Mouse (Mus musculus) left cerebral cortex, adult 18-20 months (tissue): ENCODE data around the gene Otx1. TPM values are rescaled to one million over a fixed set of nuclear protein-coding genes. Genes with fewer than 3 reads are reported as not detected.

Experiments
- DNase-seq, 2 experiments: peaks; one replicate each; pipeline ENCODE4 v3.0.0; 2021 to 2022; ENCODE audit warnings: low spot score in 2 of 2, mixed read lengths in 1 of 2
- long read RNA-seq, 2 experiments: library from polyadenylated mRNA; stranded (forward); transcript quantifications; one replicate each; pipeline ENCODE4 v2.0.0; 2021
- total RNA-seq, 2 experiments: library from RNA; stranded (reverse); gene quantifications; 2 replicates each; pipeline ENCODE4 v1.2.3; 2021

The Otx1 gene
- 1 to 10 TPM; 5.0 to 5.3 TPM for total RNA-seq
- long read RNA-seq, experiment 1, partial matches to known transcripts: 0 of 4 reads
- long read RNA-seq, experiment 1, other reads (novel, unspliced or antisense): 3 of 4 reads
- long read RNA-seq, experiment 2, partial matches to known transcripts: 0 of 1 reads
- long read RNA-seq, experiment 2, other reads (novel, unspliced or antisense): 0 of 1 reads

DNA sequence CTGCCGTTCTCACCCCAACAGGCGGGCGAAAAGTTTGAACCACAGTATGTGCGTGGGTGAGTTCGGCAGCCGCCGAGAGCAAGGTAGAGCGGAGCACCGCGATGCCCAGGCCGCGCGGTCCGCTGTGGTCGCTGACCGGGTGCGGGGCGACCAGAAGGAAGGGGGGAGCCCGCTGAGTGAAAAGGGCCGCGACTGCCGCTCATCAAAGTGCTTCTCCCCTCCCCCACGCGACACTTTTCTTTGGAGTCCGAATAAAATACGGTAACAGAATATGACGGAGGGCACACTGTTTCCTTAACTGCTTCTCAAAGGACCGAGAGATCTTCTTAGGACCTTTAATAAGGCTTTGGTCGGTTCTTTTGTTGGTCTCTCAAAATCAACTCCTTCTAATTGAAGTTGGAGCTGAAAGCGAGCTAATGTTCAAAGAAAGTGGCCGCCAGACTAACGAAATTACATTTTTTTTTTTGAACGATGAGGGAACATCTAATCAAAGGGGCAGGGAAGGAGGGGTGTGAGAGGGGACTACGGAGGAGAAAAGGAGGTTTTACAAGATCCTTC lies at the start of gene Otx1:
Otx1 (minus strand) TSS at position 115 of the 558 bp plus-strand sequence.
- peak in 1 of 2 experiments; percentile 6 for DNase-seq

DNA sequence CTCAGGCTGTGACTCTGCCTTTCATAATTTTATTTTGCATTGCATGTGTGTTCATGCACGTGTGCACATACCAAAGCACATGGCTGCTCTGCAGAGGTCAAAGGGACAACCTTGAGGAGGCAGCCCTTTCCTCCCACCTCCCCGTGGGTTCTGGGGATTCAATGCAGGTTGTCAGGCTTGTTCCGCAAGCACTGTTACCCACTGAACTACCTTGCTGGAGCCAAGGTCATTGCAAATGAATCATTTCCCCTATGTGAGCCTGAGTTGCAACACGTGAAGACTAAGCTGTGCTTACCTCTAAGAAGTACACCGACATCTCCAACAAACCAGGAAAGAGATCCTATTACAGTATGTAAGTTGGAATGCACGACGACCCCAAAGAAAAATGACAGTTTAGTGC lies 48.2 kb upstream of the Otx1 start:
- no peak for DNase-seq

DNA sequence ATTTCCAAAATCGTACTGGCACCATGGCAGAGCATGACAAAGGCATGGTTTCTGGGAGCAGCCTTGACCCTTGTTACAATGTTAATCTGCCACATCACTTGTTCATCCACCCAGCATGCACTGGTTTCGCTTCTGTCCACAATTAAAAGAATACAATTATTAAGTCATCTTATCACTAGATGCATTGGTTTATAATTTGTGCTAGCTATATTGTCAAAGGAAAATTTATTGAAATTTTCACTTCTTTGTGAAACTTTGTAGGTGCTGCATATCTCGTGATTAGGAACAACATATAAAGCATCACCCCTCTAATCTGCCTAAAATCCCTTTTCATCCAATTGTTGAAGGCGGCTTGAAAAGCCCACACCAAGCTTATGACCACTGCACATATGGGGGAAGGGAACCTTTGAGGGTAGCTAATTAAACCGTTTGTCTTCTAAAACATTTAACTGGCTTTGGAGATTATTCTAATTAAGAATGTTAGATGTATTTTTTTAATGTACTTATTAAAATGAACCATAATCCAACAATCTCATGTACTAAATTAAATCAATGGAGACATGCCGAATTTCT lies 37.2 kb upstream of the Otx1 start:
- no peak for DNase-seq

DNA sequence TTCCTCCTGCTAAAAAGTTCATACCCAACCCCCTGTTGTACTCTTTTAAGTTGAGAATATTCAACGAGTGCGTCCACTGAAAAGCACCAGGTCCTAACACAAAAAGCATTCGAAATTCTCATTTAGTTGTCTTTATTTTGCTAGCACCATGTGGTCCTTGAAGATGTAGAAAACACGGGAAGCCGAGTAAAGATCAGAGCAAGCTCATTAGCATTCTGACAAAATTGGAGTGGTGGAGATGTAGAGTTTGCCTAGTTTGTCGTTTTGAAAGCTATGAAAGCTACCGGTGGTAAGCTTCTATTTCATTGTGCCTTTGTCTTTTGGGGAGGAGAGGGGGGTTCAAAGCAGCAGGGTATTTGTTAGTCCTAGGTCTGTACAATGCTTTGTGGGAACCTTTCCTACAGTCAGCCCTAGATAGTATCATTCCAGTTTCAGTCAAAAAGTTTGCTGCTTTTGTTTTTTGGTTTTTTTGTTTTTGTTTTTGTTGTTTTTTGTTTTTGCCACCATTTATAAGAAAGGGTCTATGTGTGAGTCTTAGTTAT lies 31.9 kb upstream of the Otx1 start:
- DNase-seq: no peak

DNA sequence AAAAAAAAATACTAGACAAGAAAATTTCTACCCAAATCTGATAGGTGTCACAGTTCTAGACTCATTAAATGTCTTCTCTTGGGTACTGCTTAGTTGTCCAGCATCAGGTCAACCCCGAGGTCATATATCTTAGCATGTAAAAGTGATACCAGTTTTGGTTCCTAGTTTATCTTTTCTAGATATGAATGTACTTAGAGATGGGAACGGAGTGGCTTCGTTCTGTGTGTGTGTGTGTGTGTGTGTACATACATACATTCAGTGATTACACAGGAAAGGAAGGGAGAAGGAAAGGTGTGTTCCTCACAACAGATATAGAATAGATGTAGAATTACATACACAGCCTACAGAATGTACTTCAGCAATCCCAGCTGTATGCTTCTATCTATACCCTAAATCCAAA lies 30.9 kb upstream of the Otx1 start:
- no peak for DNase-seq

DNA sequence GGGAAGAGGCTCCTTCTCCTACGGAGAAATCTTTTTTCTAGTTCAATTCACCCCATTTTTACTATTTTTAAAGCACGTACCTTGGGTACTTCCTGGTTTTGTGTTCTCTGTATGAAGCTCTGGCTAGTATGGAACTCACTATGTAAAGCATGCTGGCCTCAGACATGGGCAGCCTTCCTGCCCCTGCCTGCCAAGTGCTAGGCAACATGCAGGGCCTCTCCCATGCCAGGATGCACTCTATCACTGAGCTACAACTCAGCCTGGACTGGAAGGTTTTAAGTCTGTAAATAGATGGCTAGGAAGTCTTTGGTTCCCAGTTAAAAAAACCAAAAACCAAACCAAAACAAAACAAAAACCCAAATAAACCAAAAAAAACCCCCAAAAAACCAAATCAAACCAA lies 17.9 kb upstream of the Otx1 start:
- no peak for DNase-seq

DNA sequence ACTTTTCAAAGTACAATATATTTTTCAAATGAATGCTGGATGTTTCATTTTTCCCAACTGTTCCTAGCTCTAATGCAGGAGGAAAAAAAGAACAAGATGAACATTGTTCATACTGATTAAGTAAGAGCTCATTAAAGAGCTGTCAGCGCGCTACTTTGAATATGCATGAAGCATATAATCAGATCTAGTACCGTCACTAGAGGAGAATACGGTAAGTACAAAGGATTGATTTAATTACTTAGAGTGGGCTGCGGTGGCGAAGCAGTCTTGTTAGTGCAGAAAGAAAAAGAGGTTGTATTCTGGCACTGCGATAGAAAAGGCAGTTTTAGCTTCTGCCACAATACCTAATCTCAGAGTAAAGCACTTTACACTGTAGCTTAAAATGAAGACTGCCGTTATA lies 14.7 kb upstream of the Otx1 start:
- peak in 1 of 2 experiments; percentile 9 for DNase-seq

DNA sequence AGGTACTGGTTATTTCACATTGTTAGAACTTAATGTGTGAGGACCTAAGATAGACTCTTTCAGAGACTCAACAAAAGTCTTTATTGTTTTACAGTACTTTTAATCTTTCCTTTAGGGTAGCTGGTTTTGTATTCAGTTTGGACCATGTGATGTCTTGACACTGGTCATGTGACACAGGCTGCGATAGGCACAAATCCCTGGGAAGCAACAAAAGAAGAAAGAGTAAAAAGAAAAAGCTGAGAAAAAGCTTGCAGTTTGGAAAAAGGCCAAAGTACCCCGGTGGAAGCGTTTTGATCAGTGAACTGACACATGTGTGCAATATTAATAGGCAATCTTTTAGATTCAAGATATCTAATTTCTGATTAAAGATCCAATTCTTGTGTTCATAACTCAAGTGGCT lies 13.6 kb upstream of the Otx1 start:
- DNase-seq: no peak

DNA sequence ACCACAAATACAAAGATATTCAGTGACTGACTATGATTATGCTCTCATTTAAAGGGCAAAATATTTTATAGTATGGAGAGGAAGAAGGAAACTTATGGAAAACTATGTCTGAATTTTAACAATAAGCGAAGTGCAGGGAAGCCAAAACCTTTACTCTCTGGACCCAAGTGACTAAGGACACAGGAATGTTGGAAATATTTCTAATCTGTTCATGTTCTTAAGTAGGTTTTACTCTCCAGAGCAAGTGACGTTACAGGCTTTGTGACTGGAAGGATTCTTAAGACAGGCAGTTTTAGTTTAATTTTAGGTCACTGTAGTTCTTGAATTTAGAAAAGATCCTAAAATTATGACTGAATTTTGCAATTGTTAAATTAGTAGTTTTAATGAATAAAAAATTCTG lies 6.1 kb upstream of the Otx1 start:
- no peak for DNase-seq

DNA sequence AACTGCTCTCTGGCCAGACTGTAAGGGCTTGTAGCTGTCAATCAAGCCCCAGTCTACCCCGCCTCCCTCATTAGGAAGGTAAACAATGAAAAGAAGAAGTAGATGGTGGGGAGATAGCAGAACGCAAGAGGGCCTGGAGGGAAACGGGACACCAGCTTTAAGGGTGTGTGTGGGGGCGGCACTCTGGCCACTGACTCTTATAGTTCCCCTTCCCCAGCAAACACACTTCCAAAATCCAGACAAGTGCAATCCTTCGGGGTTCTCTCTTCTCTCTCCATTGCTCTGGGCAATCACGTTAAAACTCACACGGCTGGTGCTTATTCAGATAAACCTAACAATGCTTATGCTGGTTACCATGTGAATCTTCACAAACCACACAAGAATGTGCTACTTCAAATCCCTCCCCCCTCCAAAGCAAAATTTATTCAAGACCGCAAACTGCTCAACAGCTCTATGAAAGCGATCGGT lies 5.5 kb upstream of the Otx1 start:
- DNase-seq: no peak

DNA sequence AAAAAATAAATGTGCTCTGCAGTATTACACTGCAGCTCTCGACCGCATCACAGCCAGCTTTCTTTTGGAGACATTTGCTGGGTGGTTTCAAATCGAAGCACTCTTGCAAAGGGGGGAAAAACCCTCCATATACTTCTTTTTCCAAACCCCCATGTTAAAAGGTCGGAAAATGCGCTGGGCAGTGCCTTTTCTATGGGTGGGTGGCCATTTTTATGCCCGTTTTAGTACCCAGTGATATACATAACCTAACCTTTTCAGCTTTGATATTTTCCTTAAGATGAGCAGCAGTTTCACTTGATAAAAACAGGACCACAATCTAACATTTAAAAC lies 5.0 kb upstream of the Otx1 start:
- DNase-seq: no peak

DNA sequence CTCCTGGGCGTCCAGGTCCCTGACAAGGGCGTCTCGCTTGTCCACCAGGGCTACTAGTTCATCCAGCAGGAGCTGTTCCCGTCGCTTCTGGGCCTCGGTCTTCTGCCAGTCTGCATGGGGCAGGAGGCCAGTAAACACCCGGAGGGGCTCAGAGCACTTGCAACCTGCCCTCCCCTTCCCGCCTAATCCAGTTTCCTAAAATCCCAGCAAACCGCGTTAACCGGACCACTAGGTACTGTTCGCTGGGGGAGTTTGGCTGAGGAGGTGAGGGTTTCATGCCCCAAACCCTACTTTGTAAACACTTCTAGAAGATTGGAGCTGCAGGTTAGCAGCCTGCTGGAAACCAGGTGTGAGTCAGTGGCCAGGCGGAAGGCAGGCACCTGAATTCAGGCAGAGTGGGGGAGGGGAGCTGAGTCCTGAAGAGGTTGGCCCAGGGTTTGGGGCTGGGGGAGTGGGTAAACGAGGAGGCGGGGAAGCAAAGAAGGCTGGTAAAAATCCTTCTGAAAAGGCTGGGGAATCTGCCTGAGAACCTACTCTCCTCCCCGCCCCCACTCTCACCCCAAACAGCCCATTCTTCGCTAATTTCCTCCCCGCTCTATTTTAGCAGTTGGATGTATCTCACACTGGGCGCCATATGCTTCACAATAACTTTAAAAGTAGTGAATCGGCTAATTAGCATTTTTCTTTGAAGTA lies 4.5 kb upstream of the Otx1 start:
- peak in 1 of 2 experiments; percentile 12 for DNase-seq

DNA sequence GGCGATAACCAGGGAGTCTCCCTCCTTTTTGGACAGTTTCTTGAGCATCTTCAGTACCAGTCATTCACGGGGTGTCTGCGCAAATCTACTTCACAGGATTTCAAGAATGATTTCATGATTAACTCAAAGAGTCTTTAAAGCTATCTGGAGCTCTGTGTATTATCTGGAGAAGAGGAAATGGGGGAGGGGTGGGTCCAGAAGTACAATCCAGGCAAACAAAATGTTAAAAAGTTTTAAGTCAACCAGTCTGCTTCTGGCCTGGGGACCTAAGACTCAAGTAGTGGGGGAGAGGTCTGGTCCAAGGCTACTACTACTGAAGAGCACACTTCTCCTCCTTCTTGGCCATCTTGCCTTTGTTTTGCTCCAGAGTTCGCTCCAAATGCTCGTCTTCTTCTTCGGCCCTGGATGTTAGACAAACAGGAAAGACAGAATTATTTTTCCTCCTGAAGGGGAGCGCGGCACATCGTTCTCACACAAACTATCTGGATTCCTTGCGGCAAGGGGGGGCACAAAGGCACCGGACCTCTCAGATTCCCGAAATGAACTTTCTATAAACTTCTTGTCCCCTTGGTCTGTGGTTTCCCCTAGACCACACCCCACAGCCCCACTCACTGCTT lies 3.9 kb upstream of the Otx1 start:
- DNase-seq: no peak

DNA sequence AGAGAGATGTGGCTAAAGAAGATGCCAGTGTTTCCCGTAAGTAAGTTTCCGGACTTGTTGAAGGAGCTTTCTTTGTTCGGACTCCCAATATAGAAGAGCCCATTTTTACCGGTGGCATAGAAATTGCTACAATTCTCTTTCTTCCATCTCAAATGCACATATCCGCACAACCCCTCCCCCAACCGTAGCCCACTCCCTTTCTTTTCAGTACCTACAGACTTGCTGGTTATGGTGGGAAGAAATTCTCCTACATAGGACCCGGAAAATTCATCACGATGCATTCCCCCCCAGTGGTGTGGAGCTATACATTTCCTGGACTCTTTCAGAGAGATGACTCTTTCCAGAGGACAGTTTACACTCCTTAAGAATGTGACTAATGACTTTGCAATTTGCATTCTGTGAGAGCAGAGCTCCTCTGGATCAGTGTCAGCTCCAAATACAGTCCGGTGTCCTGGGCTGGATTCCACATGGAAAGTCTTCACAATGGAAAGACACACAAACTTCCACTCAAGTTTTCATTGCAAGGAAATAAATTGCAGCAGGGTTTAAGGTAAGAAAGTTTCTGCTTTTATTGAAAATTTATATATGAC lies 2.7 kb upstream of the Otx1 start:
- no peak for DNase-seq

DNA sequence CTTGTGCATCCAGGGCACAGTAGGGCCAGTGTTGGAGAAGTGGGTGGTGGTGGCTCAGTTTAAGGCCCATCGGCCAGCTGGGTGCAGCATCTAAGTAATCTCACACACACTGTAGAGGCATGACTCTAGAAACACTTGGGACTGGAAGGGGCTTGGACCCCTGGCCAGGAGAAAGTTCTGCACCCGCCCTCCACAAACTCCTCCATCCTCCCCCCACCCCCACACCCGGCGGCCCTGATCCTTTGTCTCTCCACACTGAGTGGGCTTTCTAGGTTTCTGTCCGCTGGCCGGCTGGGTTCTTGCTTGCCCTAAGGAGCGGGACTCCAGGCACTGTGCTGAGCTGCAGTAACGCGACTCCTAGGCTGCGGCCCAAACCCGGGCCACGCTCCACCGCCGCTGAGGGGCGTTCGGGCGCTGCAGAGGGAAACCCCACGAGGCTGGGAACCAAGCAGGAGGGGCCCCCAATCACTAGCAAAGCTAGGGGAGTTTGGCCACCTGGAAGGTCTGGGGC lies 1.7 kb upstream of the Otx1 start:
- no peak for DNase-seq

DNA sequence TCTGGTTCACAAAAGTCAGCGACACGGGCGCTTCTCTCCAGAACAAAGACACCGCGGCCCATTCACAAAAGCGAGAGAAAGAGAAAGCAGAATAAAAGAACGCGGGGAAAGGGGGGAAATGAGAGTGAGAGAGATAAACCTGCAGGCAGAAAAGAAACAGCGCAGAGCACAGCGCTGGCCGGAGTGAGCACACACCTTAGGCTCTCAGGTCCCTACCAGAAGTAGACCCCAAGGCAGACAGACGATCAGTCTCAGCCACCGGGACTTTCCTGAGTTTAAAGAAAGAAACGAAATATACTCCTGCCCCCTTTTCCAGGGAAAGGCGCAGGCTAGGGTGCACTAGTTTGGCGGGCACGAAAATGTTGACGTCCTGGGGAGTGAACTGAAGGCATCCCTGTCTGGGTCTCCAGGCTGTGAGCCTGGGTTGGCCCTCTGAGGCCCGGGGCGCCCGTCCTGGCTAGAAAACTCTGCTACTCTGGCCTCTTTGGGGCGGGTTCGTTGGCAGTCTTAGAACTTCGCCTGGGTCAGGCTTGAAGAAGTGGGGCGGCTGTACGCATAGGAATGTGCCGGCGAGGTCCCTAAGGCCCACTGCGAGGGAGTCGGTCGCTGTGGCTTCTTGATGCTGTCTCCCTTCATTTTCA lies 764 bp upstream of the Otx1 start:
- DNase-seq: peak; percentile 2 to 13

DNA sequence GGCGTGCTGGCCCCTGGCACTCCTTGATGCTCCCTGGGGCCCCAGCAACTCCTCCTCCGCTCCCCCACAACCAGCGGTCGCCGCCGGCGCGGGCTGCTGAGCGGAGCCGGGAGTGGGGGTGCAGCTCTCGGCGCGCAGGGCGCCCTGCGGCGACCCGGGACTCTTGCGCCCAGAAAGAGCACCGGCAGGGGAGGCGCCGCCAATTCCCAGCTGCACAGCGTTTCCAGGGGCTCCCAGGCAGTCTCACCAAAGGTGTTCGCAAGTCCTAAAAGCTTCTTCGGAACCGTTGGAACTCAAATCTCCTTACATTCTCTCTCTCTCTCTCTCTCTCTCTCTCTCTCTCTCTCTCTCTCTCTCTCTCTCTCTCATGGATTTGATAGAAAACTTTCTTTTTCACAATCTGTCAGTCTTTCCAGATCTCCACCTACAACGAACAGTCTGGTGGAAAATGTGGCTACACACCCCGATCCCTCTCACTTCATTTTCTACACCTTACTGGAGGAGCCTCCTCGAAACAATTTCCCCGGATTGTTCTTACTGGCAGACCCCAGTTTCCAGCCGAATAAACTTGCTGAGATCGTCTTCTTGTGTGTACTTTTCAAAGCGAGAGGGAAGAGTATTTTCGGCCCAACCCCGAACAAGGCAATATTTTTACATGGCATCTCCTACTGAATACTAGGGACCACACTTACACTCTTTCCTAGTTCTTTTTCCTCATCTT lies 475 bp downstream of the Otx1 start:
- peak in 1 of 2 experiments; percentile 12 for DNase-seq

DNA sequence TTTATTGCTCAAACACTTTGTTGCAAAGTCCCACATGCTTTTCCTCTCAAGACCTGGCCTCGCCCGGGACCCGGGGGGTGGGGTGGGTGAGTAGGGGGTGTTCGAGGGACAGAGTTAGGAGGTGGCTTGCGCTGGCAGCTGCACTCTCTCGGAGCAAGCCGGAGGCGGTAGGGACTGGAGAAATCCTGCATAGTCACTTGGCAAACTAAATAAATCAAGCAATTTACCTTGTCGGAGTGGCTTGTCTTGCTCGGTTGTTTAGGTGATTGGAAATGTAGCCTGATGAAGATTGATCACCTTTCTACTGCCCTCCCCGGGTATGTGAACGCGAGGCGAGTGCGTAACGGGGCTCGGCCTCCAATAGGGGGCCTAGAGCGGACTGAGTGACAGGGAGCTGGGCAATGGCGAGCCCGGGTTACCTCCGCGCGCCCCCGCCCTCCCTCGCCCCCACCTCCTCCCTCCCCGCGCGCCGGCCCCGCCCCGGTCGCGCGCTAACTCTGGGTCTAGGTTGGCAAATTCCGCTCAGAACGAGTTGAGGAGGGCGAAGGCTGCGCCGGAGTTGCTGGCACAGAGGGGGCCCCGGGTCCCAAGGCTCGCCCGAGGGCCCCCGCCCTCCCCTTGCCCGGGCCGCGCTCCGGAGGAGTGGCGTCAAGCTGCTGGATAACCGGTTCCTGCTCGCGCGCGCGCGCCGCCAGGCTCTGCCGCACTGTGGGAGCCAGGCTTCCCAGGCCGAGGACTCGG lies 1.2 kb downstream of the Otx1 start:
- peak; percentile 18 to 55 for DNase-seq
